Mouse (Mus musculus) thymus, postnatal 36 days (tissue): ENCODE measurements around the gene Gm45785.
"Not testable (repeated sequence)": the region's sequence is repeated elsewhere in the genome, so short reads cannot be mapped to it uniquely, and the experiment has no call there.

ENCODE experiments used
- DNase-seq, 2 experiments: peaks; one replicate each; pipeline ENCODE4 v3.0.0; 2022; ENCODE audit warnings: mixed read lengths in 2 of 2

Gm45785 gene

GRCm38 (mm10) chr7:140855860-140856784, at the start of gene Gm45785:
Gene Gm45785 (minus strand): TSS chr7:140856331.
- DNase-seq: peak; percentile 45 to 58

GRCm38 (mm10) chr7:140905642-140906081, 49.5 kb upstream of the Gm45785 start:
- DNase-seq: no peak

GRCm38 (mm10) chr7:140903212-140903611, 47.1 kb upstream of the Gm45785 start:
- peak; percentile 71 to 81 for DNase-seq

GRCm38 (mm10) chr7:140902036-140902875, 46.1 kb upstream of the Gm45785 start:
- DNase-seq: no peak

GRCm38 (mm10) chr7:140900220-140900619, 44.1 kb upstream of the Gm45785 start, which contains the start of gene Cox8b:
Gene Cox8b (minus strand): TSS chr7:140900446.
- DNase-seq: no peak

GRCm38 (mm10) chr7:140899121-140899520, 43.0 kb upstream of the Gm45785 start:
- no peak for DNase-seq

GRCm38 (mm10) chr7:140897863-140898262, 41.7 kb upstream of the Gm45785 start:
- no peak for DNase-seq

- DNase-seq: no peak
Measured at GRCm38 (mm10) chr7:140894611-140895010, 38.5 kb upstream of the Gm45785 start.

GRCm38 (mm10) chr7:140894031-140894430, 37.9 kb upstream of the Gm45785 start:
- DNase-seq: no peak

GRCm38 (mm10) chr7:140890636-140891035, 34.5 kb upstream of the Gm45785 start:
- DNase-seq: not testable (repeated sequence)

- no peak for DNase-seq
Measured at GRCm38 (mm10) chr7:140882469-140882803, 26.3 kb upstream of the Gm45785 start.

GRCm38 (mm10) chr7:140881696-140882468, 25.8 kb upstream of the Gm45785 start, which contains the start of the genes Psmd13 and Sirt3:
Gene Psmd13 (plus strand): TSS chr7:140881968.
Gene Sirt3 (minus strand): TSS chr7:140882309.
- peak; percentile 91 to 93 for DNase-seq

- no peak for DNase-seq
Measured at GRCm38 (mm10) chr7:140880865-140881515, 24.9 kb upstream of the Gm45785 start.

GRCm38 (mm10) chr7:140880419-140880818, 24.3 kb upstream of the Gm45785 start:
- no peak for DNase-seq

- DNase-seq: no peak
Measured at GRCm38 (mm10) chr7:140879355-140879754, 23.2 kb upstream of the Gm45785 start.

GRCm38 (mm10) chr7:140877364-140877763, 21.2 kb upstream of the Gm45785 start:
- DNase-seq: no peak

- DNase-seq: no peak
Measured at GRCm38 (mm10) chr7:140874224-140874623, 18.1 kb upstream of the Gm45785 start.

- DNase-seq: no peak
Measured at GRCm38 (mm10) chr7:140864761-140865160, 8.6 kb upstream of the Gm45785 start.

GRCm38 (mm10) chr7:140860728-140861127, 4.6 kb upstream of the Gm45785 start:
- DNase-seq: no peak

- no peak for DNase-seq
Measured at GRCm38 (mm10) chr7:140859997-140860396, 3.9 kb upstream of the Gm45785 start.

GRCm38 (mm10) chr7:140858746-140859145, 2.6 kb upstream of the Gm45785 start:
- no peak for DNase-seq
